Mouse (Mus musculus) kidney, adult 2 months (tissue): Measurements from ENCODE around the gene Zgrf1. TPM values are rescaled to one million over a fixed set of nuclear protein-coding genes. Genes with fewer than 3 reads are reported as not detected.
A peak's percentile ranks its signal among the peaks of the same experiment; 100 is the strongest.

Source experiments
- DNase-seq: peaks from one replicate; pipeline ENCODE4 v3.0.0; 2021
- H3K27ac ChIP-seq: fragments of 200-500 bp; 2 replicates; pipeline ENCODE4 v1.5.1; 2012; ENCODE audit warnings: low read depth, low read length, control low read depth, inconsistent platforms; ENCODE audit not compliant: insufficient read depth
- H3K27me3 ChIP-seq: fragments of 200-500 bp; replicated peaks from 2 replicates; pipeline ENCODE4 v1.6.1; 2012; ENCODE audit warnings: mild to moderate bottlenecking, moderate library complexity, low read length, inconsistent platforms; ENCODE audit not compliant: control insufficient read depth, insufficient read depth
- H3K36me3 ChIP-seq: fragments of 200-500 bp; 2 replicates; pipeline ENCODE4 v1.6.1; 2012; ENCODE audit warnings: mild to moderate bottlenecking, moderate library complexity, low read length, inconsistent platforms; ENCODE audit not compliant: control insufficient read depth, insufficient read depth
- H3K4me1 ChIP-seq: fragments of 200-500 bp; 2 replicates; pipeline ENCODE4 v1.6.1; 2011; ENCODE audit warnings: low read length; ENCODE audit not compliant: control insufficient read depth, insufficient read depth
- H3K4me3 ChIP-seq: fragments of 200-500 bp; 2 replicates; pipeline ENCODE4 v1.5.1; 2011; ENCODE audit warnings: mild to moderate bottlenecking, low read depth, low read length, control low read depth; ENCODE audit not compliant: insufficient read depth
- CTCF ChIP-seq: fragments of 200-500 bp; conservative IDR thresholded peaks from 2 replicates; pipeline ENCODE4 v1.5.1; 2011; ENCODE audit warnings: low read depth, mild to moderate bottlenecking, control low read depth, low read length, moderate library complexity, mixed read lengths; ENCODE audit not compliant: insufficient read depth, insufficient read length
- POLR2A ChIP-seq: fragments of 200-500 bp; IDR thresholded peaks from one replicate; pipeline ENCODE4 v1.6.1; 2011; ENCODE audit warnings: low read depth, low read length, control low read depth
- WGBS: fragments of 180-500 bp; shearing (Covaris S2); methylation state at CpG from one replicate; pipeline ENCODE4 v1.1.7; 2018; 5-methylcytosine and 5-hydroxymethylcytosine counted together
- polyA plus RNA-seq: library from polyadenylated mRNA; depleted of rRNA; stranded (reverse); fragments of >200 nt; gene quantifications from 2 replicates; pipeline ENCODE4 v1.2.3, GENCODE M21; 2012

Zgrf1 gene
- polyA plus RNA-seq, 1 experiment, result 0.25 TPM

- H3K4me1 ChIP-seq, result no peaks in the 10 kb centered on the region
- TF ChIP-seq POLR2A (no peak), CTCF (no peak)
- DNase-seq, result no peak
- H3K27ac ChIP-seq, result no peak overlapping the region
- H3K4me3 ChIP-seq, result no peak overlapping the region
- 91% methylated on average over 4 of the region's 4 CpGs for WGBS
- H3K36me3 ChIP-seq, result peaks cover 4% of the 10 kb centered on the region
- H3K27me3 ChIP-seq, result no peaks in the 10 kb centered on the region
Observed at GRCm38 (mm10) chr3:127543976-127544375, 9.3 kb upstream of the Zgrf1 start.

GRCm38 (mm10) chr3:127544610-127545121 lies 8.6 kb upstream of the Zgrf1 start:
- no peak for DNase-seq
- Histone ChIP-seq H3K36me3 (peaks cover 4% of the 10 kb centered on the region), H3K27ac (no peak overlapping the region), H3K4me3 (no peak overlapping the region), H3K4me1 (no peaks in the 10 kb centered on the region), H3K27me3 (no peaks in the 10 kb centered on the region)
- TF ChIP-seq CTCF, result no peak
- no peak for TF ChIP-seq POLR2A
- 54% methylated on average over 5 of the region's 5 CpGs for WGBS

GRCm38 (mm10) chr3:127547882-127548281 lies 5.4 kb upstream of the Zgrf1 start:
- Histone ChIP-seq H3K27ac (no peak overlapping the region), H3K27me3 (no peaks in the 10 kb centered on the region), H3K4me1 (no peaks in the 10 kb centered on the region), H3K4me3 (no peak overlapping the region), H3K36me3 (peaks cover 4% of the 10 kb centered on the region)
- TF ChIP-seq CTCF, result 0 out of 2 replicates have a peak, but pooled peaks have one; percentile 15
- TF ChIP-seq POLR2A, result no peak
- peak; percentile 5 for DNase-seq
- WGBS, result 52% methylated on average over 5 of the region's 5 CpGs

GRCm38 (mm10) chr3:127552434-127552972 lies 786 bp upstream of the Zgrf1 start:
- H3K27me3 ChIP-seq, result no peaks in the 10 kb centered on the region
- H3K27ac ChIP-seq, result 0 out of 2 replicates have a peak overlapping the region, but pooled peaks have one; percentile 66
- no peaks in the 10 kb centered on the region; the same call in 1 of the 2 replicates for H3K4me1 ChIP-seq
- H3K36me3 ChIP-seq, result no peaks in the 10 kb centered on the region
- no peak for TF ChIP-seq POLR2A
- TF ChIP-seq CTCF, result no peak
- 2% methylated on average over 13 of the region's 13 CpGs for WGBS
- peak overlapping the region; percentile 95 for H3K4me3 ChIP-seq
- no peak for DNase-seq

- H3K36me3 ChIP-seq, result no peaks in the 10 kb centered on the region
- TF ChIP-seq POLR2A (no peak), CTCF (no peak)
- peak overlapping the region; percentile 95 for H3K4me3 ChIP-seq
- no peak for DNase-seq
- no peaks in the 10 kb centered on the region; the same call in 1 of the 2 replicates for H3K4me1 ChIP-seq
- H3K27me3 ChIP-seq, result no peaks in the 10 kb centered on the region
- H3K27ac ChIP-seq, result no peak overlapping the region
- under 1% methylated on average over 4 of the region's 4 CpGs for WGBS
Observed at GRCm38 (mm10) chr3:127553720-127554043, 393 bp downstream of the Zgrf1 start.

GRCm38 (mm10) chr3:127554723-127555122 lies 1.4 kb downstream of the Zgrf1 start:
- H3K27me3 ChIP-seq, result no peaks in the 10 kb centered on the region
- 31% methylated on average over 5 of the region's 5 CpGs for WGBS
- H3K4me1 ChIP-seq, result no peaks in the 10 kb centered on the region; the same call in 1 of the 2 replicates
- no peaks in the 10 kb centered on the region for H3K36me3 ChIP-seq
- DNase-seq, result no peak
- TF ChIP-seq CTCF (no peak), POLR2A (no peak)
- H3K4me3 ChIP-seq, result no peak overlapping the region
- no peak overlapping the region for H3K27ac ChIP-seq

- H3K27ac ChIP-seq, result no peak overlapping the region
- H3K4me3 ChIP-seq, result no peak overlapping the region
- no peaks in the 10 kb centered on the region for H3K36me3 ChIP-seq
- TF ChIP-seq POLR2A (no peak), CTCF (no peak)
- H3K27me3 ChIP-seq, result no peaks in the 10 kb centered on the region
- DNase-seq, result no peak
- H3K4me1 ChIP-seq, result no peaks in the 10 kb centered on the region; the same call in 1 of the 2 replicates
Observed at GRCm38 (mm10) chr3:127558201-127558600, 4.9 kb downstream of the Zgrf1 start.
